Mouse (Mus musculus): Measurements from ENCODE around the gene Cyth1. TPM values are rescaled to one million over a fixed set of nuclear protein-coding genes. Genes with fewer than 3 reads are reported as not detected.

Cyth1 gene
- polyA plus RNA-seq, 1 experiment, result 6.1 TPM

DNA sequence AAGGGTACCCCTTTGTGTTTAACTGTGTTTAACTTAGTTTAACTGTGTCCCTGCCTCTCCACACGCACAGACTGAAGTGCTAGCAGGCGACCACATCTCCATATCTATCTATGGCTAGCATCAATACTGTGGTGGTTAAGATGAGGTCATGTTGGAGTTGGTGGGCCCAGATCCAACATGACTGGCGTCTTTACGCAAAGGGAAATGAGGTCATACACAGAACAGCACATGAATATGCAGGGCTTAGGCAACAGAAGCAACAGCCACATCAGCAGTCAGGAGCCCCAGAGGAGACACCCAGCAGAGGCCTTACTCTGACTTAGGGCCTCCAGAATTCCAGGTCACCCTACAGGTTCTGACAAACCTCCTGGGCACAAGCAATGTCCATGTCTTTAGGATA, 95.4 kb downstream of the Cyth1 start:
- Histone ChIP-seq H3K27me3 (ENCODE audit: control insufficient read depth, insufficient read depth, low read length, poor library complexity, severe bottlenecking) (no peaks in the 10 kb centered on the region), H3K27ac (ENCODE audit: insufficient read depth, low read length) (no peak overlapping the region), H3K9ac (ENCODE audit: low read depth, poor library complexity, severe bottlenecking) (no peak overlapping the region), H3K4me1 (ENCODE audit: control insufficient read depth, insufficient read depth, low read length) (no peaks in the 10 kb centered on the region), H3K4me3 (ENCODE audit: low read depth, low read length) (no peak overlapping the region), H3K36me3 (ENCODE audit: control insufficient read depth, insufficient read depth, low read length, poor library complexity, severe bottlenecking) (no peaks in the 10 kb centered on the region), H3K9me3 (replicated peaks; ENCODE audit: control insufficient read depth, insufficient read depth, low read length, poor library complexity, severe bottlenecking) (no peaks in the 10 kb centered on the region)
- TF ChIP-seq EP300 (IDR thresholded peaks at IDR 0.05; ENCODE audit: insufficient read depth, low read depth, low read length), result no peak
- no peak for TF ChIP-seq CTCF (IDR thresholded peaks at IDR 0.05; ENCODE audit: low read depth, low read length)
- TF ChIP-seq POLR2A (IDR thresholded peaks at IDR 0.05; ENCODE audit: insufficient read depth, low read length), result no peak

DNA sequence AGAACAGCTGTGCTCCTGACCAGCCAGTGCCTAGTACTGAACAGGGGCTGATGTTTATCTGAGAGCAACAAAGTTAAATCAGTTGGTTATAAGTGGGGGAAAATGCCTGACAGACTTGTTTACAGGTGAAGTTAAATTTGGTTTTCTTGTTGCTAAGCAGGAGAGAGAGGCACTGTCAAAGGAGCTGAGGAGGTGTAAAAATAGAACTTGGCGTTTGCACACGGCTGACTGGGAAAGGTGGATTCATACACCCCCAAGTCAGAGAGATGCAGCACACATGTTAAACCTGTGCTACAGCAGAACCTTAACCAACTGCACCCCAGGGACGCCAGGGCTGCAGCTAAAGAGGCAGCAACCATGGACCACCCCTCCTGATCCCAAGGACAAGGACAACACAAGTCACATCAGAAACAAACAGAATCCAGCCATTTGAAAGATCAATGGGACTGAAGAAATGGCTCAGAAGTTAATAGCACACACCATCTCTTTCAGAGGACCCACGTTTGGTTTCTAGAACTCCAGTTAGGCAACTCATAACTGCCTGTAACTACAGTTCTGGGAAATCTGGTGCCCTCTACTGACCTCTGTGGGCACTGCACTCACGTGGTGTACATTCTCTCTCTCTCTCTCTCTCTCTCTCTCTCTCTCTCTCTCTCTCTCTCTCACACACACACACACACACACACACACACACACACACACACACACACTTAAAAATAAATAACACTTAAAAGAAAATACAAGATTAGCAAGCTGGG, 96.8 kb downstream of the Cyth1 start:
- Histone ChIP-seq H3K27ac (ENCODE audit: insufficient read depth, low read length) (no peak overlapping the region), H3K4me1 (ENCODE audit: control insufficient read depth, insufficient read depth, low read length) (no peaks in the 10 kb centered on the region), H3K9me3 (replicated peaks; ENCODE audit: control insufficient read depth, insufficient read depth, low read length, poor library complexity, severe bottlenecking) (no peaks in the 10 kb centered on the region), H3K4me3 (ENCODE audit: low read depth, low read length) (no peak overlapping the region), H3K36me3 (ENCODE audit: control insufficient read depth, insufficient read depth, low read length, poor library complexity, severe bottlenecking) (no peaks in the 10 kb centered on the region), H3K9ac (ENCODE audit: low read depth, poor library complexity, severe bottlenecking) (no peak overlapping the region), H3K27me3 (ENCODE audit: control insufficient read depth, insufficient read depth, low read length, poor library complexity, severe bottlenecking) (no peaks in the 10 kb centered on the region)
- TF ChIP-seq CTCF (IDR thresholded peaks at IDR 0.05; ENCODE audit: low read depth, low read length), result no peak

DNA sequence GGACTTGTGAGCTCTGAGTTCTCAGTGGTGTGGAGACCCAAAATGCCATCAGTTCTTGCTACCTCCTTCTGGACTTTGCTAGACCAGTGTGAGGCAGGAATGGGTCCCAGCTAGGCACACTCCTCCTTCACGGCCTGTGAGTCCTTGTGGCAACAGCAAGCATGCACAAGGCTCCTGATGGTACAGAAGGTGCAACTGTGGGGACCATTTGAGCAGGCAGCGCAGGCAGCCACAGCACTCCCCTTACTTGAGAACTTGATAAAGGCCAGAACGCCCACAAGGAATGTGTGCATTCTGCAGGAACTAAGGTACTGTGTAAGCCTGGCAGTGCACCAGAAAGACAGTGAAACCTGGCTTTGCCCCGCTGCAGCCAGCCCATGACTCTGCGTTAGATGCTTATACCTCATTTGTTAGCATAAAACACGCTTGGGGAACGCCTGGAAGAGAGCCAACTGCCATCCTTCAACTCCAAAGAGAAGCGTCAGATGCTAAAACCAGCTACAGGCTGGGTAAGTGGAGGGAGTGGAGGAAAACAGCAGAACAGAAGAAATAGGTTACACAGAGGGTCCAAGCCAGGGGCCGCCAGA, 98.2 kb downstream of the Cyth1 start:
- Histone ChIP-seq H3K36me3 (ENCODE audit: control insufficient read depth, insufficient read depth, low read length, poor library complexity, severe bottlenecking) (no peaks in the 10 kb centered on the region), H3K27ac (ENCODE audit: insufficient read depth, low read length) (no peak overlapping the region), H3K9me3 (replicated peaks; ENCODE audit: control insufficient read depth, insufficient read depth, low read length, poor library complexity, severe bottlenecking) (no peaks in the 10 kb centered on the region), H3K9ac (ENCODE audit: low read depth, poor library complexity, severe bottlenecking) (no peak overlapping the region), H3K27me3 (ENCODE audit: control insufficient read depth, insufficient read depth, low read length, poor library complexity, severe bottlenecking) (no peaks in the 10 kb centered on the region), H3K4me3 (ENCODE audit: low read depth, low read length) (no peak overlapping the region), H3K4me1 (ENCODE audit: control insufficient read depth, insufficient read depth, low read length) (no peaks in the 10 kb centered on the region)
- TF ChIP-seq EP300 (IDR thresholded peaks at IDR 0.05; ENCODE audit: insufficient read depth, low read depth, low read length), result no peak
- no peak for TF ChIP-seq POLR2A (IDR thresholded peaks at IDR 0.05; ENCODE audit: insufficient read depth, low read length)
- TF ChIP-seq CTCF (IDR thresholded peaks at IDR 0.05; ENCODE audit: low read depth, low read length), result no peak

DNA sequence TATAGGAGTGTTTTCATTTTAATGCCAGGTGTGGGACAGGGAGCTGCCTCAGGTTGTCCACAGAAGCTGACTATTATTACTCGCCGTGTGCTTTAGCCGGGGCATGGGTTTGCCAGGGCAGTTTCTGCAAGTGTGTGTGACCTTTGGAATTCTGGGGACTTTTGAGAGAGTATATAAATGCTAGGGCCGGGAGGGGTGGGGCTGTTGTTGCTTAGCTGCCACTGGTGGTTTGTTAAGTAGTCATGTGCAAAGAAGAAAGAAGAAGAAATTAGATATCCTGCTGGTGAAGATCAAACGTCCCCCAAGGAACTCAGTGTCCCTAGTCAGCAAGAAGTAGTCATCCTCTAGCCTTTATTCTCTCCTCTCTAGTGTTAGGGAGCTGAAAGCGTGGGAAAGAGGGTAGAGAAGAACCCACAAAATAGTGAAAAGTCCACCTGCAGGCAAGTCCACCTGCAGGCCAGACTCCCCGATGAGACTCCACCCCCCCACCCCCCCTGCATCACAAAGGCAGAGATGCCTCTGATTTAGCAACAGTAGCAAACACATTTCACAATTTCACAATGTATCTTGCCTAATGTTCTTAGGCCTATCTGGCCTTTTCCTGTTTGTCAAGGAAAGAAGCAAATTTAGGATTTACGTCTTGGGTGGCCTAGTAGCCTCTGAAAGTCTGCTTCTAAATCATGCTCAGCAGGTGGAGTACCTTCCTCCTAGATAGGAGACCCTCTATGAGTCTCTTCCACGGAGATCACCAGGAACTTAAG, 100.3 kb downstream of the Cyth1 start:
- no peaks in the 10 kb centered on the region for H3K9me3 ChIP-seq (replicated peaks; ENCODE audit: control insufficient read depth, insufficient read depth, low read length, poor library complexity, severe bottlenecking)
- H3K27me3 ChIP-seq (ENCODE audit: control insufficient read depth, insufficient read depth, low read length, poor library complexity, severe bottlenecking), result no peaks in the 10 kb centered on the region
- TF ChIP-seq POLR2A (IDR thresholded peaks at IDR 0.05; ENCODE audit: insufficient read depth, low read length) (no peak), CTCF (IDR thresholded peaks at IDR 0.05; ENCODE audit: low read depth, low read length) (no peak), EP300 (IDR thresholded peaks at IDR 0.05; ENCODE audit: insufficient read depth, low read depth, low read length) (no peak)
- H3K4me1 ChIP-seq (ENCODE audit: control insufficient read depth, insufficient read depth, low read length), result no peaks in the 10 kb centered on the region
- H3K27ac ChIP-seq (ENCODE audit: insufficient read depth, low read length), result no peak overlapping the region
- H3K36me3 ChIP-seq (ENCODE audit: control insufficient read depth, insufficient read depth, low read length, poor library complexity, severe bottlenecking), result no peaks in the 10 kb centered on the region
- no peak overlapping the region for H3K4me3 ChIP-seq (ENCODE audit: low read depth, low read length)
- H3K9ac ChIP-seq (ENCODE audit: low read depth, poor library complexity, severe bottlenecking), result no peak overlapping the region

DNA sequence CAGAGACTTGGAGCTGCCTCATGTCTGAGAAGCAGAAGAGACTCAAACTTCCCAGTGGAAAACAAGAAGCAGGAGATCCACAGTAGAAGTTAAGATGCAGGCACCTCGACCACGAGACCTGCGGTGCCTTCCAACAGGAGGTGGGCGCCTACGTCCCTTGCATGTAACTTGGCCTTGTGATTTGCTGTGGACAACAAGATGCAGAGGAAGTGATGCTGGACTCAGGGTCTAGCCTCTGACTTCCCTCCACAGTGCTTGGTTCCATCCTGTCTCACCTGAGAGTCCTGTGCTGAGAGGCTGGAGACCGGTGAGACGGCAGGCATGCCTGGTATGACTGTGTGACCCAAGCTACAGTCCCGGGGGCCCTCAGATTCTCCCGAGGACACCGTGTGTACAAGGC, 101.9 kb downstream of the Cyth1 start:
- TF ChIP-seq CTCF (IDR thresholded peaks at IDR 0.05; ENCODE audit: low read depth, low read length) (no peak), POLR2A (IDR thresholded peaks at IDR 0.05; ENCODE audit: insufficient read depth, low read length) (no peak)
- no peak overlapping the region for H3K9ac ChIP-seq (ENCODE audit: low read depth, poor library complexity, severe bottlenecking)

More for the DNA sequence above, 101.9 kb downstream of the Cyth1 start:
- peaks cover 2% of the 10 kb centered on the region for H3K4me1 ChIP-seq (ENCODE audit: control insufficient read depth, insufficient read depth, low read length)
- no peaks in the 10 kb centered on the region for H3K9me3 ChIP-seq (replicated peaks; ENCODE audit: control insufficient read depth, insufficient read depth, low read length, poor library complexity, severe bottlenecking)
- no peak overlapping the region for H3K4me3 ChIP-seq (ENCODE audit: low read depth, low read length)
- no peak overlapping the region for H3K27ac ChIP-seq (ENCODE audit: insufficient read depth, low read length)
- H3K27me3 ChIP-seq (ENCODE audit: control insufficient read depth, insufficient read depth, low read length, poor library complexity, severe bottlenecking), result no peaks in the 10 kb centered on the region
- H3K36me3 ChIP-seq (ENCODE audit: control insufficient read depth, insufficient read depth, low read length, poor library complexity, severe bottlenecking), result no peaks in the 10 kb centered on the region

Data from ES-Bruce4 (cell line).